Mouse (Mus musculus) heart, embryonic 12.5 days (tissue): Measurements from ENCODE around the gene Mindy1. TPM values are rescaled to one million over a fixed set of nuclear protein-coding genes. Genes with fewer than 3 reads are reported as not detected.

Experiments used
- ATAC-seq: fragments of 200-750 bp; cut with Nextera tagmentation; 2 replicates; pipeline ENCODE4 v1.8.0; 2017; ENCODE audit warnings: moderate TSS enrichment, moderate library complexity; ENCODE audit not compliant: insufficient number of reproducible peaks, low FRiP score
- H3K27ac ChIP-seq: fragments of 300-500 bp; sonication (generic); 2 replicates; pipeline ENCODE4 v1.5.1; 2016; ENCODE audit warnings: mild to moderate bottlenecking, moderate library complexity; ENCODE audit not compliant: poor library complexity, severe bottlenecking
- H3K27me3 ChIP-seq: fragments of 300-500 bp; sonication (generic); replicated peaks from 2 replicates; pipeline ENCODE4 v1.6.1; 2016; ENCODE audit warnings: mild to moderate bottlenecking, moderate library complexity
- H3K36me3 ChIP-seq: fragments of 300-500 bp; sonication (generic); 2 replicates; pipeline ENCODE4 v1.6.1; 2016; ENCODE audit warnings: mild to moderate bottlenecking, moderate library complexity
- H3K4me1 ChIP-seq: fragments of 300-500 bp; sonication (generic); replicated peaks from 2 replicates; pipeline ENCODE4 v1.6.1; 2016; ENCODE audit warnings: mild to moderate bottlenecking
- H3K4me2 ChIP-seq: fragments of 300-500 bp; sonication (generic); 2 replicates; pipeline ENCODE4 v1.6.1; 2016; ENCODE audit warnings: mild to moderate bottlenecking, moderate library complexity
- H3K4me3 ChIP-seq: fragments of 300-500 bp; sonication (generic); 2 replicates; pipeline ENCODE4 v1.5.1; 2016; ENCODE audit warnings: mild to moderate bottlenecking
- H3K9ac ChIP-seq: fragments of 300-500 bp; sonication (generic); 2 replicates; pipeline ENCODE4 v1.6.1; 2016; ENCODE audit warnings: mild to moderate bottlenecking, moderate library complexity
- H3K9me3 ChIP-seq: fragments of 300-500 bp; sonication (generic); replicated peaks from 2 replicates; pipeline ENCODE4 v1.6.1; 2016; ENCODE audit warnings: mild to moderate bottlenecking, moderate library complexity
- WGBS: fragments of 180-500 bp; shearing (Covaris S2); methylation state at CpG from one replicate; pipeline ENCODE4 v1.1.7; 2016; 5-methylcytosine and 5-hydroxymethylcytosine counted together
- polyA plus RNA-seq: library from polyadenylated mRNA; unstranded; fragments of >200 nt; fragmentation: Nextera tagmentation; extraction: Ambion mirVana; gene quantifications from 2 replicates; pipeline ENCODE4 v1.2.1, GENCODE M21; 2016

The Mindy1 gene
- polyA plus RNA-seq, 1 experiment from 2014 or later, result 26.9 TPM

GRCm38 (mm10) chr3:95246465-95247231 is 34.5 kb upstream of the Mindy1 start:
- peaks cover 16% of the 10 kb centered on the region for H3K36me3 ChIP-seq
- no peaks in the 10 kb centered on the region for H3K27me3 ChIP-seq
- H3K9ac ChIP-seq, result no peak overlapping the region
- no peaks in the 10 kb centered on the region; the same call in 1 of the 2 replicates for H3K4me1 ChIP-seq
- no peak for ATAC-seq
- H3K9me3 ChIP-seq, result 0 out of 2 replicates have a peak, but pooled peaks cover 3% of the 10 kb centered on the region
- H3K4me3 ChIP-seq, result no peak overlapping the region
- WGBS, result 77% methylated on average over 5 of the region's 5 CpGs
- no peak overlapping the region for H3K27ac ChIP-seq
- H3K4me2 ChIP-seq, result no peak overlapping the region

- no peak overlapping the region for H3K4me2 ChIP-seq
- no peak overlapping the region for H3K27ac ChIP-seq
- 0 out of 2 replicates have a peak, but pooled peaks cover 3% of the 10 kb centered on the region for H3K9me3 ChIP-seq
- H3K27me3 ChIP-seq, result no peaks in the 10 kb centered on the region
- no peak overlapping the region for H3K4me3 ChIP-seq
- 57% methylated on average over 1 of the region's 1 CpGs for WGBS
- H3K36me3 ChIP-seq, result peaks cover 23% of the 10 kb centered on the region
- no peak for ATAC-seq
- H3K9ac ChIP-seq, result no peak overlapping the region
- no peaks in the 10 kb centered on the region; the same call in 1 of the 2 replicates for H3K4me1 ChIP-seq
Observed at GRCm38 (mm10) chr3:95247660-95248336, 33.3 kb upstream of the Mindy1 start.

GRCm38 (mm10) chr3:95250361-95250760 is 30.8 kb upstream of the Mindy1 start:
- Histone ChIP-seq H3K36me3 (peaks cover 44% of the 10 kb centered on the region), H3K4me1 (no peaks in the 10 kb centered on the region; the same call in 1 of the 2 replicates), H3K27ac (no peak overlapping the region), H3K9me3 (0 out of 2 replicates have a peak, but pooled peaks cover 2% of the 10 kb centered on the region), H3K4me3 (no peak overlapping the region), H3K27me3 (no peaks in the 10 kb centered on the region), H3K4me2 (no peak overlapping the region), H3K9ac (no peak overlapping the region)
- WGBS, result 73% methylated on average over 5 of the region's 5 CpGs
- ATAC-seq, result no peak

- no peaks in the 10 kb centered on the region for H3K27me3 ChIP-seq
- WGBS, result 41% methylated on average over 7 of the region's 7 CpGs
- H3K4me2 ChIP-seq, result no peak within 1 kb of the TSS
- H3K9me3 ChIP-seq, result no peaks in the 10 kb centered on the region
- no peak within 1 kb of the TSS for H3K9ac ChIP-seq
- H3K4me3 ChIP-seq, result no peak within 1 kb of the TSS
- peaks cover 46% of the 10 kb centered on the region for H3K36me3 ChIP-seq
- H3K27ac ChIP-seq, result no peak within 1 kb of the TSS
- ATAC-seq, result no peak
- no peaks in the 10 kb centered on the region; the same call in 1 of the 2 replicates for H3K4me1 ChIP-seq
Observed at GRCm38 (mm10) chr3:95250783-95251424, 30.2 kb upstream of the Mindy1 start, which contains the start of gene Bnipl. Gene Bnipl (minus strand): TSS chr3:95251193.

- Histone ChIP-seq H3K27me3 (no peaks in the 10 kb centered on the region), H3K9me3 (no peaks in the 10 kb centered on the region), H3K4me2 (no peak overlapping the region), H3K27ac (no peak overlapping the region), H3K36me3 (peaks cover 92% of the 10 kb centered on the region), H3K4me1 (no peaks in the 10 kb centered on the region), H3K9ac (no peak overlapping the region), H3K4me3 (no peak overlapping the region)
- ATAC-seq, result no peak
- 80% methylated on average over 5 of the region's 5 CpGs for WGBS
Observed at GRCm38 (mm10) chr3:95256931-95257330, 24.2 kb upstream of the Mindy1 start.

- ATAC-seq, result no peak
- Histone ChIP-seq H3K4me1 (peaks cover 8% of the 10 kb centered on the region; the same call in 1 of the 2 replicates), H3K36me3 (peaks cover 81% of the 10 kb centered on the region), H3K4me3 (no peak overlapping the region), H3K4me2 (no peak overlapping the region), H3K9me3 (peaks cover 2% of the 10 kb centered on the region; the same call in 1 of the 2 replicates), H3K9ac (no peak overlapping the region), H3K27me3 (no peaks in the 10 kb centered on the region), H3K27ac (no peak overlapping the region)
- WGBS, result 88% methylated on average over 4 of the region's 4 CpGs
Observed at GRCm38 (mm10) chr3:95261975-95262374, 19.2 kb upstream of the Mindy1 start.

- Histone ChIP-seq H3K4me1 (peaks cover 8% of the 10 kb centered on the region; the same call in 1 of the 2 replicates), H3K9ac (no peak overlapping the region), H3K36me3 (peaks cover 82% of the 10 kb centered on the region), H3K27ac (no peak overlapping the region), H3K4me2 (no peak overlapping the region), H3K4me3 (no peak overlapping the region), H3K27me3 (no peaks in the 10 kb centered on the region), H3K9me3 (peaks cover 4% of the 10 kb centered on the region; the same call in 1 of the 2 replicates)
- 46% methylated on average over 11 of the region's 11 CpGs for WGBS
- ATAC-seq, result 0 out of 2 replicates have a peak, but pooled peaks have one; percentile 36
Observed at GRCm38 (mm10) chr3:95263089-95263739, 17.9 kb upstream of the Mindy1 start.

- no peak overlapping the region for H3K9ac ChIP-seq
- peaks cover 77% of the 10 kb centered on the region for H3K36me3 ChIP-seq
- ATAC-seq, result no peak
- peaks cover 4% of the 10 kb centered on the region; the same call in 1 of the 2 replicates for H3K9me3 ChIP-seq
- H3K27ac ChIP-seq, result no peak overlapping the region
- H3K4me2 ChIP-seq, result no peak overlapping the region
- peaks cover 11% of the 10 kb centered on the region for H3K4me1 ChIP-seq
- WGBS, result 78% methylated on average over 1 of the region's 1 CpGs
- H3K4me3 ChIP-seq, result no peak overlapping the region
- no peaks in the 10 kb centered on the region for H3K27me3 ChIP-seq
Observed at GRCm38 (mm10) chr3:95264724-95265123, 16.4 kb upstream of the Mindy1 start.

- Histone ChIP-seq H3K9ac (no peak overlapping the region), H3K27ac (no peak overlapping the region), H3K27me3 (no peaks in the 10 kb centered on the region), H3K4me3 (no peak overlapping the region), H3K4me1 (peaks cover 19% of the 10 kb centered on the region), H3K36me3 (peaks cover 68% of the 10 kb centered on the region), H3K9me3 (peaks cover 4% of the 10 kb centered on the region; the same call in 1 of the 2 replicates), H3K4me2 (no peak overlapping the region)
- ATAC-seq, result no peak
- 95% methylated on average over 3 of the region's 3 CpGs for WGBS
Observed at GRCm38 (mm10) chr3:95266052-95266451, 15.1 kb upstream of the Mindy1 start.

- H3K4me2 ChIP-seq, result no peak overlapping the region
- H3K36me3 ChIP-seq, result peaks cover 58% of the 10 kb centered on the region
- ATAC-seq, result no peak
- H3K9ac ChIP-seq, result no peak overlapping the region
- H3K27me3 ChIP-seq, result no peaks in the 10 kb centered on the region
- peaks cover 23% of the 10 kb centered on the region for H3K4me1 ChIP-seq
- no peak overlapping the region for H3K4me3 ChIP-seq
- H3K9me3 ChIP-seq, result peaks cover 4% of the 10 kb centered on the region; the same call in 1 of the 2 replicates
- H3K27ac ChIP-seq, result no peak overlapping the region
Observed at GRCm38 (mm10) chr3:95267855-95268254, 13.3 kb upstream of the Mindy1 start.
